Mouse (Mus musculus) cerebellum, adult 8-10 months (tissue): ENCODE results near the gene Arid3b.

Source experiments
- DNase-seq: peaks from one replicate; pipeline ENCODE4 v3.0.0; 2022

The Arid3b gene

GRCm38 (mm10) chr9:57744462-57745091, 92.0 kb downstream of the Arid3b start:
- peak; percentile 48 for DNase-seq
